Mouse (Mus musculus): ENCODE measurements at regions not wholly inside any gene's neighbourhood (a gene's known extent, or its start where the extent isn't known, plus 50 kb on each side); places are given as distances from the start of the nearest gene placed in this dataset.

GRCm38 (mm10) chr5:40697517-40698298, 942.4 kb upstream of the Hs3st1 start:
- H3K4me1 ChIP-seq (replicated peaks; ENCODE audit: control insufficient read depth, insufficient read depth, low read length), result no peaks in the 10 kb centered on the region
- WGBS, result 68% methylated on average over 3 of the region's 3 CpGs
- ATAC-seq, result peak; percentile 92
- H3K4me3 ChIP-seq (replicated peaks; ENCODE audit: low read length), result no peak overlapping the region
- H3K9me3 ChIP-seq (ENCODE audit: control insufficient read depth, low read length), result no peaks in the 10 kb centered on the region
- H3K9ac ChIP-seq (replicated peaks; ENCODE audit: low read depth, low read length), result no peak overlapping the region
- H3K27me3 ChIP-seq (replicated peaks; ENCODE audit: control insufficient read depth, insufficient read depth, low read length), result no peaks in the 10 kb centered on the region
- peak overlapping the region; percentile 64; the same call in 1 of the 2 replicates for H3K27ac ChIP-seq (ENCODE audit: low read length)
- H3K36me3 ChIP-seq (ENCODE audit: control insufficient read depth, insufficient read depth), result no peaks in the 10 kb centered on the region
- H3K4me2 ChIP-seq (ENCODE audit: low read length), result no peak overlapping the region

All from forebrain, embryonic 16.5 days (tissue).